Mouse (Mus musculus) hindbrain, embryonic 11.5 days (tissue): ENCODE results near the gene Etv1. TPM values are rescaled to one million over a fixed set of nuclear protein-coding genes. Genes with fewer than 3 reads are reported as not detected.

ENCODE experiments used
- ATAC-seq: fragments of 200-750 bp; cut with Nextera tagmentation; 2 replicates; pipeline ENCODE4 v1.8.0; 2017; ENCODE audit warnings: mild to moderate bottlenecking, moderate TSS enrichment, moderate library complexity; ENCODE audit not compliant: low FRiP score
- DNase-seq: peaks from one replicate; pipeline ENCODE4 v3.0.0-alpha.2; 2015; ENCODE audit warnings: low spot score
- H3K27ac ChIP-seq: fragments of 300-500 bp; sonication (generic); 2 replicates; pipeline ENCODE4 v1.5.1; 2014; ENCODE audit warnings: mild to moderate bottlenecking, low read depth, low read length
- H3K27me3 ChIP-seq: fragments of 300-500 bp; sonication (generic); 2 replicates; pipeline ENCODE4 v1.6.1; 2014; ENCODE audit warnings: mild to moderate bottlenecking, low read length, moderate library complexity, mixed read lengths; ENCODE audit not compliant: control insufficient read depth, insufficient read depth
- H3K36me3 ChIP-seq: fragments of 300-500 bp; sonication (generic); 2 replicates; pipeline ENCODE4 v1.6.1; 2014; ENCODE audit warnings: mild to moderate bottlenecking, low read length, moderate library complexity, mixed read lengths; ENCODE audit not compliant: control insufficient read depth, insufficient read depth
- H3K4me1 ChIP-seq: fragments of 300-500 bp; sonication (generic); replicated peaks from 2 replicates; pipeline ENCODE4 v1.6.1; 2014; ENCODE audit warnings: low read length, mixed read lengths; ENCODE audit not compliant: control insufficient read depth, insufficient read depth
- H3K4me2 ChIP-seq: fragments of 300-500 bp; sonication (generic); replicated peaks from 2 replicates; pipeline ENCODE4 v1.6.1; 2014; ENCODE audit warnings: mild to moderate bottlenecking, low read depth, low read length
- H3K4me3 ChIP-seq: fragments of 300-500 bp; sonication (generic); 2 replicates; pipeline ENCODE4 v1.5.1; 2014; ENCODE audit warnings: low read depth, low read length
- H3K9ac ChIP-seq: fragments of 300-500 bp; sonication (generic); 2 replicates; pipeline ENCODE4 v1.6.1; 2014; ENCODE audit warnings: low read depth, low read length
- H3K9me3 ChIP-seq: fragments of 300-500 bp; sonication (generic); 2 replicates; pipeline ENCODE4 v1.6.1; 2016; ENCODE audit warnings: low read length; ENCODE audit not compliant: control insufficient read depth
- WGBS: fragments of 180-500 bp; shearing (Covaris S2); extraction: QIAGEN DNeasy Blood & Tissue Kit; methylation state at CpG from one replicate; pipeline ENCODE4 v1.1.7; 2014; 5-methylcytosine and 5-hydroxymethylcytosine counted together
- polyA plus RNA-seq: library from polyadenylated mRNA; unstranded; fragments of >200 nt; fragmentation: Nextera tagmentation; extraction: Ambion mirVana; gene quantifications from 2 replicates; pipeline ENCODE4 v1.2.1, GENCODE M21; 2014

The Etv1 gene
- polyA plus RNA-seq, 1 experiment from 2014 or later: 14.8 TPM

DNA sequence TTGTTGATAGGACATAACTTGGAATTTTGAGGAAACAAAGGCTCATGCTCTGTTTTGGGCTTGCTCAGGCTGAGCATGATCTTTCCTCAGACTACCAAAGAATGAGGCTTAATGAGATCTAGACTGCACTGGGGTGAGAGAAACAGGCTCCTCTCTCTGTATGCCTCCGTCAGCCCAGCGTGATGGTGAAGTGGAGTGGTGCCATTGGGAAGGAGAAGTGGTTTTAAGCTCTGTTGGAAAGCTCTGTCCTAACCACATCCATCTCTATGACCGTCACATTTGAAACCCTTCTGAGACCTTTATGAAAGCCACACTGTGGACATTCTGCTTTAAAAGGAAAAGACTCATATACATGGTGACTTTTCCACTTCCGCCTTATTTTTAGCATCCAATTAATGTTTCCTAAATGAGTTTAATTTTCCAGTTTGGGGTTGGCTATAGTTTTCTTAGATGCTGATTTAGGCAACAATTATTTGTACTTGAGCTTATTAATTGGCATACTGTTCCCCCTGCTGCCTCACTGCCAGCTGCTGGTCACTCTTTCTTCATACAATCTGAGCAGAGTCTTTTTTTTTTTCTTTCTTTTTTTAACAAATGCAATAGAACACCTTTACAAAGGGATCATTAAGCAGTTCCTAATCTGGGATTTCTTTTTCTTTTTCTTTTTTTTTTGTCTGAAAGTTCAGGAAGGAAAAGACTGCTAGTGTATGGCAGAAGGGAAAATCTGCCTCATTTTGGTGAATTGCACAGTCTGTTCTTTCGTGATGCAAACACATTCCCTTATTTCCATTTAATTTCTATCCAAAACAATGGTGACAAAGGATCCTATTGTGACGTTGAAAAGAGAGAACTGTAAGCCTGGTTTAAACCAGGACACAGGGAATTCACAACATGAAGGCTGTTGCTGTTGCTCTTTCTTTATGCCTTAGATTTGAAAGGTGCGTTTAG, 81.3 kb downstream of the Etv1 start:
- H3K4me3 ChIP-seq: no peak overlapping the region
- no peak overlapping the region for H3K27ac ChIP-seq
- DNase-seq (no peak), ATAC-seq (no peak)
- no peak overlapping the region for H3K4me2 ChIP-seq
- H3K9ac ChIP-seq: no peak overlapping the region
- no peaks in the 10 kb centered on the region for H3K27me3 ChIP-seq
- no peaks in the 10 kb centered on the region for H3K4me1 ChIP-seq
- no peaks in the 10 kb centered on the region for H3K36me3 ChIP-seq
- WGBS: 71% methylated on average over 7 of the region's 7 CpGs
- H3K9me3 ChIP-seq: no peaks in the 10 kb centered on the region

DNA sequence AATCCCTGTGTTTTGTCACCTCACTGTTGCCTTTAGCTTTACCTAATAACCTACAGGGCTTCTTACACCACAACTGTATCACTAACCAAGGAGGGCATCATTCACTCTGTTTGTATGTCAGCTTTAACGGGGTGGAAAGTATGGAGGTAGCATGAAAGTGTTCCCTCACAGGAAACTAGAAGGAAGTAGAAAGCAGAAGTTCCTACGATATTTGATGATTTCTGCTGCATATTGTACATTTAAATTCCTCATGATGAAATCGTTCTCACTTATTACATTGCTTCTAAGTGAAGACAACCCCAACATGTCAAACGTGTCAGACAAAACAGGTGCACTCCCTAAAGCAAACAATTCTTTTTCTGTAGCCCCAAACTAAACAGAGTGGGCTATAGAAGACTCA, 84.2 kb downstream of the Etv1 start:
- Histone ChIP-seq H3K9ac (no peak overlapping the region), H3K4me3 (no peak overlapping the region), H3K9me3 (no peaks in the 10 kb centered on the region), H3K4me2 (no peak overlapping the region), H3K27me3 (no peaks in the 10 kb centered on the region), H3K4me1 (no peaks in the 10 kb centered on the region), H3K36me3 (no peaks in the 10 kb centered on the region), H3K27ac (no peak overlapping the region)
- 78% methylated on average over 4 of the region's 4 CpGs for WGBS
- DNase-seq (no peak), ATAC-seq (no peak)

GRCm38 (mm10) chr12:38863982-38864828, 85.0 kb downstream of the Etv1 start:
- Histone ChIP-seq H3K9ac (no peak overlapping the region), H3K4me1 (no peaks in the 10 kb centered on the region), H3K27ac (no peak overlapping the region), H3K9me3 (no peaks in the 10 kb centered on the region), H3K4me3 (no peak overlapping the region), H3K27me3 (no peaks in the 10 kb centered on the region), H3K4me2 (no peak overlapping the region), H3K36me3 (no peaks in the 10 kb centered on the region)
- 73% methylated on average over 3 of the region's 3 CpGs for WGBS
- ATAC-seq (no peak), DNase-seq (no peak)

DNA sequence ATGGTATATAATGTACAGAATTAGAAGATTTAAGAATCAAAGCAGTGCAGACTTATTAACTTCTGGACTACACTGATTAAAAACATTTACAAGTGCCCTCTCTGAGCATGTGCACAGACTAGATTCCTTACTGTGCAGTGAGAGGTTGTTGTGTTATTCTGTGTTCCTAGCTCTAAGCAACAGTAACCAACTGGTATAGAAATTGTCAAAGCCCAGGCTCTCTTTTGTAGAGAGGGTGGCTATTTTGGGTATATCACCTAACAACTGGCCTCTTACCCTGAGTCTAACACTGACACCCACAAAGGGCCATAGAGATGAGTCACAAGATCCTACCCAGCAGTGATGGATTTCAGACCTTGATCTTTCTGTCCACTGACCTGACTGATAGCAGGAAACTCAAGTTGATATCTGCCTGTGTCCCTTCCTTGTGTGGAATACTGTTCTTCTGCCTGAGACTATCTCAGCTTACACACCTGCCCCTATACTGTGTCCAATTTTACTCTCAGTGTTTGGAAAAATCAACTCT, 95.4 kb downstream of the Etv1 start:
- Histone ChIP-seq H3K4me2 (no peak overlapping the region), H3K27me3 (no peaks in the 10 kb centered on the region), H3K27ac (no peak overlapping the region), H3K4me1 (no peaks in the 10 kb centered on the region), H3K36me3 (no peaks in the 10 kb centered on the region), H3K9ac (no peak overlapping the region), H3K4me3 (no peak overlapping the region), H3K9me3 (no peaks in the 10 kb centered on the region)
- ATAC-seq (no peak), DNase-seq (no peak)

GRCm38 (mm10) chr12:38904516-38904915, 125.3 kb downstream of the Etv1 start:
- Histone ChIP-seq H3K4me3 (no peak overlapping the region), H3K4me1 (no peaks in the 10 kb centered on the region), H3K9ac (no peak overlapping the region), H3K27ac (no peak overlapping the region), H3K27me3 (no peaks in the 10 kb centered on the region), H3K9me3 (no peaks in the 10 kb centered on the region), H3K36me3 (no peaks in the 10 kb centered on the region), H3K4me2 (no peak overlapping the region)
- DNase-seq (no peak), ATAC-seq (no peak)
- 92% methylated on average over 3 of the region's 3 CpGs for WGBS

- DNase-seq (no peak), ATAC-seq (no peak)
- Histone ChIP-seq H3K27ac (no peak overlapping the region), H3K36me3 (no peaks in the 10 kb centered on the region), H3K27me3 (no peaks in the 10 kb centered on the region), H3K4me2 (no peak overlapping the region), H3K4me3 (no peak overlapping the region), H3K9ac (no peak overlapping the region), H3K9me3 (no peaks in the 10 kb centered on the region), H3K4me1 (no peaks in the 10 kb centered on the region)
- 86% methylated on average over 6 of the region's 6 CpGs for WGBS
Observed at GRCm38 (mm10) chr12:38906314-38906713, 127.1 kb downstream of the Etv1 start.

DNA sequence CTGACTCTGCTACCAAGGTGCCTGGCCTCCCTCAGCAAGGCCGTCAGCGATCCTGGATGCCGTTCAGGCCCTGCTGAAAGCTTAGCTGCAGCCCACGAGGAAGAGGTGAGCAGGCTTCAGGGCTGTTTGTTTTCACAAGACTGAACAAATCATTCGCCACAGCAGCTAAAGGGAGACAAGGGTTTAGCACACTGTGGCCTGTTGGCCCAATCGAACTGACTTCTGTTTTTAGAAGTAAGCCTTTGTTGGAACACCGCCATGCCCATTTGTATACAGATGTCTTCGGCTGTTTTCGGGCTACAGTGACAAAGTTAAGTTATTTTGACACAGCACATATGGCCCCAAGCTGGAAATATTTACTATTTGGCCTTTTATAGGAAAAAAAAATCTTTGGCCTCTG, 127.6 kb downstream of the Etv1 start:
- Histone ChIP-seq H3K4me2 (no peak overlapping the region), H3K36me3 (no peaks in the 10 kb centered on the region), H3K27me3 (no peaks in the 10 kb centered on the region), H3K9ac (no peak overlapping the region), H3K27ac (no peak overlapping the region), H3K9me3 (no peaks in the 10 kb centered on the region), H3K4me3 (no peak overlapping the region), H3K4me1 (no peaks in the 10 kb centered on the region)
- WGBS: 64% methylated on average over 9 of the region's 9 CpGs
- no peak for DNase-seq
- ATAC-seq: no peak

- DNase-seq: no peak
- no peaks in the 10 kb centered on the region for H3K9me3 ChIP-seq
- WGBS: 87% methylated on average over 3 of the region's 3 CpGs
- H3K27me3 ChIP-seq: no peaks in the 10 kb centered on the region
- H3K27ac ChIP-seq: no peak overlapping the region
- H3K4me2 ChIP-seq: no peak overlapping the region
- H3K36me3 ChIP-seq: no peaks in the 10 kb centered on the region
- no peaks in the 10 kb centered on the region for H3K4me1 ChIP-seq
- H3K4me3 ChIP-seq: no peak overlapping the region
- no peak for ATAC-seq
- H3K9ac ChIP-seq: no peak overlapping the region
Observed at GRCm38 (mm10) chr12:38908947-38909346, 129.8 kb downstream of the Etv1 start.
